Mouse (Mus musculus) limb, embryonic 11.5 days (tissue): ENCODE results near the gene Neurl1a. TPM values are rescaled to one million over a fixed set of nuclear protein-coding genes. Genes with fewer than 3 reads are reported as not detected.
"Not testable (repeated sequence)": the region's sequence is repeated elsewhere in the genome, so short reads cannot be mapped to it uniquely, and the experiment has no call there.

Experiments used
- ATAC-seq: fragments of 200-750 bp; cut with Nextera tagmentation; 2 replicates; pipeline ENCODE4 v1.8.0; 2017; ENCODE audit warnings: low read depth; ENCODE audit not compliant: insufficient number of reproducible peaks, low FRiP score, low TSS enrichment
- DNase-seq: peaks from one replicate; pipeline ENCODE4 v3.0.0-alpha.2; 2015; ENCODE audit warnings: low spot score
- H3K27ac ChIP-seq: fragments of 300-500 bp; sonication (generic); replicated peaks from 2 replicates; pipeline ENCODE4 v1.5.1; 2014; ENCODE audit warnings: low read depth, mild to moderate bottlenecking, low read length
- H3K27me3 ChIP-seq: fragments of 300-500 bp; sonication (generic); 2 replicates; pipeline ENCODE4 v1.6.1; 2014; ENCODE audit warnings: mild to moderate bottlenecking, low read length, mixed read lengths; ENCODE audit not compliant: control insufficient read depth, insufficient read depth
- H3K36me3 ChIP-seq: fragments of 300-500 bp; sonication (generic); 2 replicates; pipeline ENCODE4 v1.6.1; 2014; ENCODE audit warnings: mild to moderate bottlenecking, low read length, moderate library complexity, mixed read lengths; ENCODE audit not compliant: control insufficient read depth, insufficient read depth
- H3K4me1 ChIP-seq: fragments of 300-500 bp; sonication (generic); 2 replicates; pipeline ENCODE4 v1.6.1; 2014; ENCODE audit warnings: low read length, mixed read lengths; ENCODE audit not compliant: control insufficient read depth, insufficient read depth
- H3K4me2 ChIP-seq: fragments of 300-500 bp; sonication (generic); 2 replicates; pipeline ENCODE4 v1.6.1; 2014; ENCODE audit warnings: low read depth, mild to moderate bottlenecking, moderate library complexity; ENCODE audit not compliant: severe bottlenecking
- H3K4me3 ChIP-seq: fragments of 300-500 bp; sonication (generic); 2 replicates; pipeline ENCODE4 v1.5.1; 2014; ENCODE audit warnings: low read depth, low read length
- H3K9ac ChIP-seq: fragments of 300-500 bp; sonication (generic); 2 replicates; pipeline ENCODE4 v1.6.1; 2014; ENCODE audit warnings: mild to moderate bottlenecking, low read length
- H3K9me3 ChIP-seq: fragments of 300-500 bp; sonication (generic); 2 replicates; pipeline ENCODE4 v1.6.1; 2016; ENCODE audit warnings: low read length; ENCODE audit not compliant: control insufficient read depth
- WGBS: fragments of 180-500 bp; shearing (Covaris S2); extraction: QIAGEN DNeasy Blood & Tissue Kit; methylation state at CpG from one replicate; pipeline ENCODE4 v1.1.7; 2014; 5-methylcytosine and 5-hydroxymethylcytosine counted together
- polyA plus RNA-seq: library from polyadenylated mRNA; unstranded; fragments of >200 nt; fragmentation: Nextera tagmentation; extraction: Ambion mirVana; gene quantifications from 2 replicates; pipeline ENCODE4 v1.2.1, GENCODE M21; 2014

The Neurl1a gene
- polyA plus RNA-seq, 1 experiment from 2014 or later = 5.0 TPM

- H3K4me2 ChIP-seq, H3K9me3 ChIP-seq, H3K9ac ChIP-seq, H3K27ac ChIP-seq, H3K27me3 ChIP-seq, H3K4me3 ChIP-seq, DNase-seq, ATAC-seq, H3K36me3 ChIP-seq: not testable (repeated sequence)
- WGBS = 22% methylated on average over 7 of the region's 7 CpGs
- H3K4me1 ChIP-seq = peaks cover 15% of the 10 kb centered on the region
Observed at GRCm38 (mm10) chr19:47139611-47140010, 39.0 kb upstream of the Neurl1a start.

- H3K4me3 ChIP-seq = no peak overlapping the region
- H3K27ac ChIP-seq = no peak overlapping the region
- peaks cover 10% of the 10 kb centered on the region for H3K4me1 ChIP-seq
- no peak overlapping the region for H3K4me2 ChIP-seq
- no peaks in the 10 kb centered on the region for H3K9me3 ChIP-seq
- WGBS = 76% methylated on average over 6 of the region's 6 CpGs
- DNase-seq = no peak
- ATAC-seq = no peak
- H3K36me3 ChIP-seq = no peaks in the 10 kb centered on the region
- H3K9ac ChIP-seq = no peak overlapping the region
- H3K27me3 ChIP-seq = 0 out of 2 replicates have a peak, but pooled peaks cover 3% of the 10 kb centered on the region
Observed at GRCm38 (mm10) chr19:47142438-47142837, 36.2 kb upstream of the Neurl1a start.

GRCm38 (mm10) chr19:47144154-47144553 lies 34.5 kb upstream of the Neurl1a start, which contains the start of gene Calhm1:
TSS of gene Calhm1 (minus strand) at chr19:47144254.
- H3K9ac ChIP-seq = no peak within 1 kb of the TSS
- H3K9me3 ChIP-seq = no peaks in the 10 kb centered on the region
- H3K27ac ChIP-seq = no peak within 1 kb of the TSS
- WGBS = 96% methylated on average over 6 of the region's 6 CpGs
- no peak for ATAC-seq
- no peaks in the 10 kb centered on the region for H3K36me3 ChIP-seq
- no peak within 1 kb of the TSS for H3K4me3 ChIP-seq
- no peaks in the 10 kb centered on the region for H3K27me3 ChIP-seq
- H3K4me2 ChIP-seq = no peak within 1 kb of the TSS
- no peaks in the 10 kb centered on the region for H3K4me1 ChIP-seq
- DNase-seq = no peak

GRCm38 (mm10) chr19:47148267-47148847 lies 30.3 kb upstream of the Neurl1a start:
- no peak overlapping the region for H3K4me3 ChIP-seq
- H3K27me3 ChIP-seq = no peaks in the 10 kb centered on the region
- no peak overlapping the region for H3K4me2 ChIP-seq
- no peak overlapping the region for H3K9ac ChIP-seq
- 0 out of 2 replicates have a peak, but pooled peaks cover 6% of the 10 kb centered on the region for H3K4me1 ChIP-seq
- DNase-seq (no peak), ATAC-seq (no peak)
- H3K27ac ChIP-seq = no peak overlapping the region
- 84% methylated on average over 5 of the region's 5 CpGs for WGBS
- no peaks in the 10 kb centered on the region for H3K36me3 ChIP-seq
- H3K9me3 ChIP-seq = no peaks in the 10 kb centered on the region

GRCm38 (mm10) chr19:47149854-47150253 lies 28.8 kb upstream of the Neurl1a start:
- no peaks in the 10 kb centered on the region for H3K36me3 ChIP-seq
- H3K27me3 ChIP-seq = no peaks in the 10 kb centered on the region
- peak overlapping the region; percentile 10 for H3K27ac ChIP-seq
- no peak overlapping the region for H3K4me2 ChIP-seq
- 0 out of 2 replicates have a peak, but pooled peaks cover 6% of the 10 kb centered on the region for H3K4me1 ChIP-seq
- H3K9me3 ChIP-seq = no peaks in the 10 kb centered on the region
- peak; percentile 45 for DNase-seq
- no peak overlapping the region for H3K4me3 ChIP-seq
- WGBS = 13% methylated on average over 4 of the region's 4 CpGs
- no peak overlapping the region for H3K9ac ChIP-seq
- ATAC-seq = no peak

- WGBS = 23% methylated on average over 32 of the region's 32 CpGs
- peak; percentile 34 for DNase-seq
- H3K9ac ChIP-seq = peak overlapping the region; percentile 35; the same call in 1 of the 2 replicates
Observed at GRCm38 (mm10) chr19:47151332-47152061, 27.1 kb upstream of the Neurl1a start.

GRCm38 (mm10) chr19:47152062-47152369 lies 26.6 kb upstream of the Neurl1a start:
- Histone ChIP-seq H3K9ac (no peak overlapping the region), H3K4me2 (peak overlapping the region; percentile 43; the same call in 1 of the 2 replicates), H3K36me3 (no peaks in the 10 kb centered on the region), H3K27me3 (no peaks in the 10 kb centered on the region), H3K4me1 (0 out of 2 replicates have a peak, but pooled peaks cover 6% of the 10 kb centered on the region), H3K4me3 (no peak overlapping the region), H3K9me3 (no peaks in the 10 kb centered on the region), H3K27ac (no peak overlapping the region)
- no peak for ATAC-seq
- no peak for DNase-seq
- 64% methylated on average over 12 of the region's 12 CpGs for WGBS

More at GRCm38 (mm10) chr19:47151332-47152061, 27.1 kb upstream of the Neurl1a start:
- Histone ChIP-seq H3K36me3 (no peaks in the 10 kb centered on the region), H3K9me3 (no peaks in the 10 kb centered on the region), H3K27ac (no peak overlapping the region), H3K4me2 (peak overlapping the region; percentile 43), H3K4me3 (peak overlapping the region; percentile 19), H3K27me3 (no peaks in the 10 kb centered on the region), H3K4me1 (0 out of 2 replicates have a peak, but pooled peaks cover 6% of the 10 kb centered on the region)
- ATAC-seq = no peak

- no peak overlapping the region for H3K9ac ChIP-seq
- no peak for ATAC-seq
- WGBS = 86% methylated on average over 7 of the region's 7 CpGs
- H3K9me3 ChIP-seq = no peaks in the 10 kb centered on the region
- H3K4me3 ChIP-seq = no peak overlapping the region
- no peak overlapping the region for H3K27ac ChIP-seq
- no peak overlapping the region for H3K4me2 ChIP-seq
- DNase-seq = no peak
- no peaks in the 10 kb centered on the region for H3K36me3 ChIP-seq
- 0 out of 2 replicates have a peak, but pooled peaks cover 6% of the 10 kb centered on the region for H3K4me1 ChIP-seq
- no peaks in the 10 kb centered on the region for H3K27me3 ChIP-seq
Observed at GRCm38 (mm10) chr19:47153767-47154166, 24.9 kb upstream of the Neurl1a start.
